Comparison of ENCODE assay signal across 23 mouse cellular contexts in the genomic region with DNA sequence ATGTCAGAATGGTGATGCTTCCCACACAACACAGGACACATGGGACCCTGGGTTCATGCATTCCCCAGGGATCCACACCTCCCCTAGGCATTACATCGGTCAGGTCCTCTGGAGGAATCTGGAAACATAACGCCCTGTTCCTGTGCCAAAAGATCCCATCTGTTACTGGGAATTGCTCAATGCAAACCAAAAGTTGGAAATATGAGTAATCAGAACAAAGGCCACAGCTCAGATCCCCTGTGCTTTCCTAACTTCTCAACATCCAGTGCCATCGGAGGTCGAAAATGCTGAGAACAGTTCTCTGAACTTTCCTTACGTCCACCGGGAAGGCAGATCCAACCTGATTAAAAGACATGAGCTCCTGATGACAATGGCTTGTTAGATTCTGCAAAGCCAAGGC. TPM values are rescaled to one million over a fixed set of nuclear protein-coding genes. Genes with fewer than 3 reads are reported as not detected.
DNase-seq lines count a peak whose midpoint lies in the region; ATAC-seq and TF ChIP-seq lines count a peak whose summit lies in the region.
"Had no signal": no experiment of that assay in that cellular context is flagged by ENCODE, and none has a peak within 500 bp of the region (broad histone marks: within the 10 kb centered on the region; RNA-seq: fewer than 3 reads in every experiment).

No protein-coding gene starts in this region.

- H3K79me2 ChIP-seq in liver, adult 2 months (ENCODE audit: control insufficient read depth, insufficient read depth, low read length) = no peaks in the 10 kb centered on the region
- H3K79me2 ChIP-seq in C2C12 (ENCODE audit: control insufficient read depth, insufficient read depth) = no peaks in the 10 kb centered on the region

- H3K36me3 ChIP-seq in liver, adult 2 months (ENCODE audit: control insufficient read depth, insufficient read depth, low read length) = no peaks in the 10 kb centered on the region
- no peaks in the 10 kb centered on the region for H3K36me3 ChIP-seq in liver, embryonic 11.5 days (ENCODE audit: control insufficient read depth, insufficient read depth, low read length)
- no peaks in the 10 kb centered on the region for H3K36me3 ChIP-seq in C2C12 (ENCODE audit: control insufficient read depth, insufficient read depth)
- H3K36me3 ChIP-seq: embryonic facial prominence, embryonic 12.5 days; intestine, embryonic 15.5 days; limb, embryonic 12.5 days; neural tube, embryonic 15.5 days had no signal

- no peak overlapping the region for H3K4me2 ChIP-seq in liver, embryonic 11.5 days
- H3K4me2 ChIP-seq: embryonic facial prominence, embryonic 12.5 days; intestine, embryonic 15.5 days; limb, embryonic 12.5 days; midbrain, embryonic 11.5 days; neural tube, embryonic 15.5 days had no signal

- H3ac ChIP-seq in C2C12 (ENCODE audit: control insufficient read depth, insufficient read length, low read depth) = no peak overlapping the region

- H3K4me1 ChIP-seq in liver, adult 2 months (ENCODE audit: control insufficient read depth, insufficient read depth, low read length) = no peaks in the 10 kb centered on the region
- H3K4me1 ChIP-seq in liver, embryonic 11.5 days (replicated peaks; ENCODE audit: control insufficient read depth, insufficient read depth, low read length) = no peaks in the 10 kb centered on the region
- peaks cover 5% of the 10 kb centered on the region; the same call in 1 of the 2 replicates for H3K4me1 ChIP-seq in brown adipose tissue, adult 24 weeks (ENCODE audit: control insufficient read depth, insufficient read depth, insufficient read length, low read length)
- H3K4me1 ChIP-seq: intestine, embryonic 15.5 days had no signal

- peak; percentile 29 for DNase-seq in adrenal gland, postnatal 14 days
- DNase-seq in adrenal gland, adult 8-10 months = no peak
- DNase-seq in liver, adult 2 months (ENCODE audit: extremely low read depth, low read depth, low spot score) = peak; percentile 14
- no peak for DNase-seq in liver, embryonic 11.5 days (ENCODE audit: low spot score)
- DNase-seq in cerebellum, adult 9-11 months = no peak
- DNase-seq: cerebellum, adult 18-20 months; cerebellum, postnatal 25 days; heart, adult 2 months; heart, postnatal 4 days; kidney, postnatal 25 days; layer of hippocampus, postnatal 36 days; right cerebral cortex, adult 18-20 months; right cerebral cortex, postnatal 4 days; thymus, postnatal 14 days had no signal

- no peaks in the 10 kb centered on the region for H3K9me3 ChIP-seq in liver, embryonic 11.5 days (ENCODE audit: control insufficient read depth, low read length)
- H3K9me3 ChIP-seq: embryonic facial prominence, embryonic 12.5 days; intestine, embryonic 15.5 days; neural tube, embryonic 15.5 days had no signal

- H3K79me3 ChIP-seq in C2C12 (ENCODE audit: low read depth) = no peaks in the 10 kb centered on the region

- 30% methylated on average over 6 of the region's 6 CpGs for WGBS in liver, adult 2 months
- 82% methylated on average over 6 of the region's 6 CpGs for WGBS in liver, embryonic 11.5 days

- no peak overlapping the region for H3K27ac ChIP-seq in liver, adult 2 months (replicated peaks; ENCODE audit: insufficient read depth, low read depth, low read length)
- H3K27ac ChIP-seq in liver, embryonic 11.5 days (ENCODE audit: low read depth, low read length) = no peak overlapping the region
- H3K27ac ChIP-seq in brown adipose tissue, adult 24 weeks (replicated peaks; ENCODE audit: low read depth, low read length) = peak overlapping the region; percentile 32; the same call in 1 of the 2 replicates
- H3K27ac ChIP-seq: embryonic facial prominence, embryonic 12.5 days; heart, adult 2 months; intestine, embryonic 15.5 days; limb, embryonic 12.5 days; liver, embryonic 14.5 days; neural tube, embryonic 15.5 days had no signal

- H3K4me3 ChIP-seq in liver, adult 2 months (ENCODE audit: insufficient read depth, low read depth, low read length) = no peak overlapping the region
- H3K4me3 ChIP-seq in liver, embryonic 11.5 days (ENCODE audit: low read depth, low read length) = no peak overlapping the region
- H3K4me3 ChIP-seq in C2C12 (ENCODE audit: insufficient read depth, poor library complexity, severe bottlenecking) = no peak overlapping the region
- H3K4me3 ChIP-seq in brown adipose tissue, adult 24 weeks (ENCODE audit: insufficient read depth, low read depth, low read length) = no peak overlapping the region
- H3K4me3 ChIP-seq: embryonic facial prominence, embryonic 12.5 days; heart, adult 2 months; intestine, embryonic 15.5 days; limb, embryonic 12.5 days; neural tube, embryonic 15.5 days had no signal

- ATAC-seq in liver, embryonic 11.5 days (replicated peaks; ENCODE audit: low FRiP score) = no peak
- ATAC-seq: hindbrain, embryonic 16.5 days; intestine, embryonic 15.5 days had no signal

- no peaks in the 10 kb centered on the region for H3K27me3 ChIP-seq in liver, adult 2 months (ENCODE audit: control insufficient read depth, insufficient read depth, low read length)
- H3K27me3 ChIP-seq in liver, embryonic 11.5 days (replicated peaks; ENCODE audit: control insufficient read depth, insufficient read depth, low read length) = no peaks in the 10 kb centered on the region; the same call in 1 of the 2 replicates
- H3K27me3 ChIP-seq in C2C12 (ENCODE audit: control insufficient read depth, insufficient read depth, insufficient read length) = no peaks in the 10 kb centered on the region
- H3K27me3 ChIP-seq: embryonic facial prominence, embryonic 12.5 days; intestine, embryonic 15.5 days; limb, embryonic 12.5 days had no signal

- TF ChIP-seq POLR2A in liver, adult 2 months (IDR thresholded peaks at IDR 0.05; ENCODE audit: extremely low read depth, insufficient read depth, low read length) = no peak

- no peak for TF ChIP-seq CTCF in liver, adult 2 months (IDR thresholded peaks at IDR 0.05; ENCODE audit: low read depth, low read length)
- no peak for TF ChIP-seq CTCF in C2C12 (IDR thresholded peaks at IDR 0.05; ENCODE audit: control insufficient read depth, insufficient read depth, insufficient read length)

- no peak overlapping the region for H3K9ac ChIP-seq in liver, adult 2 months (ENCODE audit: low read depth, low read length)
- no peak overlapping the region for H3K9ac ChIP-seq in liver, embryonic 11.5 days (ENCODE audit: low read depth, low read length)
- H3K9ac ChIP-seq: embryonic facial prominence, embryonic 12.5 days; intestine, embryonic 15.5 days; limb, embryonic 12.5 days; liver, embryonic 14.5 days; neural tube, embryonic 15.5 days had no signal

TF ChIP-seq in C2C12, 6 proteins besides CTCF, POLR2A, EP300 and RAD21:
- TF ChIP-seq CEBPB (IDR thresholded peaks at IDR 0.05; ENCODE audit: low read depth) = peak; percentile 91
- TF ChIP-seq MYOD1 (IDR thresholded peaks at IDR 0.05; ENCODE audit: control insufficient read depth, insufficient read length, low read depth) = no peak
- TF ChIP-seq MAX (IDR thresholded peaks at IDR 0.05) = no peak

RNA-seq across cellular contexts. Expression of a gene that starts 10.5 kb away (rescaled TPM):
- total RNA-seq in adrenal gland, postnatal 14 days (2021) = 153 and 188 TPM in 2 replicates
- total RNA-seq in adrenal gland, adult 8-10 months (2022) = 100 to 1,000 TPM; 148 to 290 (median 206) TPM
- total RNA-seq in liver, adult 2 months (2014; rRNA removed) = 2.9 and 4.4 TPM in 2 replicates
- 0.73 and 1.5 TPM in 2 replicates for polyA plus RNA-seq in liver, adult 2 months (2012; rRNA removed)
- polyA plus RNA-seq in liver, embryonic 11.5 days (2014; fragmentation: Nextera tagmentation; extraction: Ambion mirVana) = 9.7 and 10.7 TPM in 2 replicates
- 95.1 TPM for polyA plus RNA-seq in C2C12 (2012; fragmentation: generic; extraction: Trizol)
- 33.7 and 37.4 TPM in 2 replicates for polyA plus RNA-seq in brown adipose tissue, adult 24 weeks (2012; ENCODE audit: insufficient read depth, insufficient read length, missing spikeins)

RNA-seq across cellular contexts. Expression of a gene that starts 26.1 kb away (rescaled TPM):
- total RNA-seq in adrenal gland, postnatal 14 days (2021) = 151 and 180 TPM in 2 replicates
- total RNA-seq in adrenal gland, adult 8-10 months (2022) = 100 to 1,000 TPM; 283 to 310 (median 299) TPM
- total RNA-seq in liver, adult 2 months (2014; rRNA removed) = 17.5 and 18.3 TPM in 2 replicates
- polyA plus RNA-seq in liver, adult 2 months (2012; rRNA removed) = 11.6 and 14.0 TPM in 2 replicates
- 131 and 132 TPM in 2 replicates for polyA plus RNA-seq in liver, embryonic 11.5 days (2014; fragmentation: Nextera tagmentation; extraction: Ambion mirVana)
- 455 TPM for polyA plus RNA-seq in C2C12 (2012; fragmentation: generic; extraction: Trizol)
- polyA plus RNA-seq in brown adipose tissue, adult 24 weeks (2012; ENCODE audit: insufficient read depth, insufficient read length, missing spikeins) = 184 and 185 TPM in 2 replicates

RNA-seq across cellular contexts. Expression of a gene that starts 40.6 kb away (rescaled TPM):
- total RNA-seq in adrenal gland, postnatal 14 days (2021) = 105 and 111 TPM in 2 replicates
- 100 to 1,000 TPM; 150 to 228 (median 186) TPM for total RNA-seq in adrenal gland, adult 8-10 months (2022)
- total RNA-seq in liver, adult 2 months (2014; rRNA removed) = 3.8 and 4.4 TPM in 2 replicates
- 1.4 and 1.7 TPM in 2 replicates for polyA plus RNA-seq in liver, adult 2 months (2012; rRNA removed)
- 16.1 and 18.6 TPM in 2 replicates for polyA plus RNA-seq in liver, embryonic 11.5 days (2014; fragmentation: Nextera tagmentation; extraction: Ambion mirVana)
- 15.3 TPM for polyA plus RNA-seq in C2C12 (2012; fragmentation: generic; extraction: Trizol)
- polyA plus RNA-seq in brown adipose tissue, adult 24 weeks (2012; ENCODE audit: insufficient read depth, insufficient read length, missing spikeins) = 112 and 116 TPM in 2 replicates

Comparison
In these comparisons a context has a peak if more than half of its experiments do, and no peak if none do; other contexts are left out.
1. DNase-seq: peak in adrenal gland, postnatal 14 days (single experiment) and liver, adult 2 months (single experiment); none in adrenal gland, adult 8-10 months (single experiment), liver, embryonic 11.5 days (single experiment) and cerebellum, adult 9-11 months (single experiment).